Comparison of ENCODE assay signal across 9 mouse cellular contexts in genomic region chr3:88366830-88367428, GRCm38 (mm10). TPM values are rescaled to one million over a fixed set of nuclear protein-coding genes. Genes with fewer than 3 reads are reported as not detected.
DNase-seq lines count a peak whose midpoint lies in the region; ATAC-seq lines count a peak whose summit lies in the region.
"Not testable (repeated sequence)": the region's sequence is repeated elsewhere in the genome, so short reads cannot be mapped to it uniquely, and the experiment has no call there.
"Had no signal": no experiment of that assay in that cellular context is flagged by ENCODE, and none has a peak within 500 bp of the region (broad histone marks: within the 10 kb centered on the region; RNA-seq: fewer than 3 reads in every experiment).

No protein-coding gene starts in this region.

- not testable (repeated sequence) for H3K4me1 ChIP-seq in forebrain, embryonic 16.5 days (replicated peaks; ENCODE audit: control insufficient read depth, insufficient read depth, low read length); hindbrain, embryonic 11.5 days (replicated peaks; ENCODE audit: control insufficient read depth, insufficient read depth, low read length); midbrain, embryonic 11.5 days (ENCODE audit: control insufficient read depth, insufficient read depth, low read length)
- peaks cover 51% of the 10 kb centered on the region for H3K4me1 ChIP-seq in liver, embryonic 12.5 days

- ATAC-seq in forebrain, embryonic 16.5 days = peak; percentile 93
- ATAC-seq in hindbrain, embryonic 11.5 days (ENCODE audit: low FRiP score) = peak; percentile 79
- peak; percentile 36; the same call in 1 of the 2 replicates for ATAC-seq in liver, embryonic 12.5 days
- ATAC-seq in midbrain, embryonic 11.5 days (ENCODE audit: low FRiP score) = peak; percentile 76

- WGBS in forebrain, embryonic 16.5 days = 4% methylated on average over 18 of the region's 22 CpGs
- under 1% methylated on average over 14 of the region's 22 CpGs for WGBS in hindbrain, embryonic 11.5 days
- WGBS in liver, embryonic 12.5 days (ENCODE audit: insufficient replicate concordance) = 9% methylated on average over 20 of the region's 22 CpGs
- WGBS in midbrain, embryonic 11.5 days = 5% methylated on average over 18 of the region's 22 CpGs

- H3K9me3 ChIP-seq in forebrain, embryonic 16.5 days (ENCODE audit: control insufficient read depth, low read length); hindbrain, embryonic 11.5 days (ENCODE audit: control insufficient read depth, low read length); liver, embryonic 12.5 days (replicated peaks); midbrain, embryonic 11.5 days (ENCODE audit: control insufficient read depth, low read length): not testable (repeated sequence)

- 0 out of 2 replicates have a peak overlapping the region, but pooled peaks have one; percentile 34 for H3K27ac ChIP-seq in forebrain, embryonic 16.5 days (ENCODE audit: low read length)
- not testable (repeated sequence) for H3K27ac ChIP-seq in hindbrain, embryonic 11.5 days (ENCODE audit: low read depth, low read length); liver, embryonic 12.5 days; midbrain, embryonic 11.5 days (ENCODE audit: low read depth, low read length)

- not testable (repeated sequence) for H3K27me3 ChIP-seq in forebrain, embryonic 16.5 days (replicated peaks; ENCODE audit: control insufficient read depth, insufficient read depth, low read length); hindbrain, embryonic 11.5 days (ENCODE audit: control insufficient read depth, insufficient read depth, low read length)
- H3K27me3 ChIP-seq in liver, embryonic 12.5 days (replicated peaks) = peaks cover 31% of the 10 kb centered on the region
- peaks cover 14% of the 10 kb centered on the region for H3K27me3 ChIP-seq in midbrain, embryonic 11.5 days (ENCODE audit: control insufficient read depth, insufficient read depth, low read length)

- H3K36me3 ChIP-seq in forebrain, embryonic 16.5 days (ENCODE audit: control insufficient read depth, insufficient read depth); hindbrain, embryonic 11.5 days (ENCODE audit: control insufficient read depth, insufficient read depth, low read length); liver, embryonic 12.5 days; midbrain, embryonic 11.5 days (ENCODE audit: control insufficient read depth, insufficient read depth, low read length): not testable (repeated sequence)

- H3K9ac ChIP-seq in forebrain, embryonic 16.5 days (replicated peaks; ENCODE audit: low read depth, low read length) = 0 out of 2 replicates have a peak overlapping the region, but pooled peaks have one; percentile 5
- not testable (repeated sequence) for H3K9ac ChIP-seq in hindbrain, embryonic 11.5 days (ENCODE audit: low read depth, low read length); liver, embryonic 12.5 days
- H3K9ac ChIP-seq in midbrain, embryonic 11.5 days (ENCODE audit: low read length) = peak overlapping the region; percentile 38; the same call in 1 of the 2 replicates

- DNase-seq in brain, adult 2 months (ENCODE audit: low read depth, low spot score) = peak; percentile 46
- DNase-seq in hindbrain, embryonic 11.5 days (ENCODE audit: low spot score) = peak; percentile 58
- peak; percentile 37 to 64 for DNase-seq in kidney, postnatal 25 days
- not testable (repeated sequence) for DNase-seq in midbrain, embryonic 11.5 days (ENCODE audit: low spot score, missing footprints)
- DNase-seq in right cerebral cortex, postnatal 14 days = peak; percentile 53
- DNase-seq in thymus, postnatal 25 days = peak; percentile 84

- peak overlapping the region; percentile 28 for H3K4me2 ChIP-seq in forebrain, embryonic 16.5 days (ENCODE audit: low read length)
- peak overlapping the region; percentile 26; the same call in 1 of the 2 replicates for H3K4me2 ChIP-seq in hindbrain, embryonic 11.5 days (replicated peaks; ENCODE audit: low read depth, low read length)
- peak overlapping the region; percentile 64 for H3K4me2 ChIP-seq in liver, embryonic 12.5 days
- peak overlapping the region; percentile 28; the same call in 1 of the 2 replicates for H3K4me2 ChIP-seq in midbrain, embryonic 11.5 days

- peak overlapping the region; percentile 25 for H3K4me3 ChIP-seq in forebrain, embryonic 16.5 days (replicated peaks; ENCODE audit: low read length)
- H3K4me3 ChIP-seq in hindbrain, embryonic 11.5 days (ENCODE audit: low read depth, low read length); midbrain, embryonic 11.5 days (ENCODE audit: low read depth, low read length): not testable (repeated sequence)
- peak overlapping the region; percentile 28 for H3K4me3 ChIP-seq in liver, embryonic 12.5 days

RNA-seq across cellular contexts. Expression of gene Paqr6, which starts 2.5 kb away (rescaled TPM):
- 1.1 and 2.3 TPM in 2 replicates for polyA plus RNA-seq in forebrain, embryonic 16.5 days (2015; fragmentation: Nextera tagmentation; extraction: Ambion mirVana)
- 1.3 and 1.6 TPM in 2 replicates for polyA plus RNA-seq in hindbrain, embryonic 11.5 days (2014; fragmentation: Nextera tagmentation; extraction: Ambion mirVana)
- polyA plus RNA-seq in liver, embryonic 12.5 days (2016; fragmentation: Nextera tagmentation; extraction: Ambion mirVana) = 9.2 and 10.0 TPM in 2 replicates
- 0.15 and 0.29 TPM in 2 replicates for polyA plus RNA-seq in midbrain, embryonic 11.5 days (2014; fragmentation: Nextera tagmentation; extraction: Ambion mirVana)
- polyA plus RNA-seq: macrophage had no signal

RNA-seq across cellular contexts. Expression of gene Bglap3, which starts 5.6 kb away (rescaled TPM):
- polyA plus RNA-seq in forebrain, embryonic 16.5 days (2015; fragmentation: Nextera tagmentation; extraction: Ambion mirVana) = not detected in 2 replicates
- 0.26 TPM in 1 of 2 replicates, not detected in the other for polyA plus RNA-seq in hindbrain, embryonic 11.5 days (2014; fragmentation: Nextera tagmentation; extraction: Ambion mirVana)
- polyA plus RNA-seq in liver, embryonic 12.5 days (2016; fragmentation: Nextera tagmentation; extraction: Ambion mirVana) = 0.11 and 0.13 TPM in 2 replicates
- polyA plus RNA-seq in midbrain, embryonic 11.5 days (2014; fragmentation: Nextera tagmentation; extraction: Ambion mirVana) = 0.08 and 0.12 TPM in 2 replicates
- polyA plus RNA-seq: macrophage had no signal

RNA-seq across cellular contexts. Expression of gene Bglap2, which starts 11.6 kb away (rescaled TPM):
- 2.2 TPM in 1 of 2 replicates, not detected in the other for polyA plus RNA-seq in forebrain, embryonic 16.5 days (2015; fragmentation: Nextera tagmentation; extraction: Ambion mirVana)
- polyA plus RNA-seq in hindbrain, embryonic 11.5 days (2014; fragmentation: Nextera tagmentation; extraction: Ambion mirVana) = not detected in 2 replicates
- not detected in 2 replicates for polyA plus RNA-seq in liver, embryonic 12.5 days (2016; fragmentation: Nextera tagmentation; extraction: Ambion mirVana)
- not detected in 2 replicates for polyA plus RNA-seq in midbrain, embryonic 11.5 days (2014; fragmentation: Nextera tagmentation; extraction: Ambion mirVana)
- polyA plus RNA-seq: macrophage had no signal

RNA-seq across cellular contexts. Expression of gene Bglap, which starts 17.3 kb away (rescaled TPM):
- polyA plus RNA-seq in forebrain, embryonic 16.5 days (2015; fragmentation: Nextera tagmentation; extraction: Ambion mirVana) = 1.1 TPM in 1 of 2 replicates, not detected in the other
- polyA plus RNA-seq in hindbrain, embryonic 11.5 days (2014; fragmentation: Nextera tagmentation; extraction: Ambion mirVana) = not detected in 2 replicates
- not detected in 2 replicates for polyA plus RNA-seq in liver, embryonic 12.5 days (2016; fragmentation: Nextera tagmentation; extraction: Ambion mirVana)
- polyA plus RNA-seq in midbrain, embryonic 11.5 days (2014; fragmentation: Nextera tagmentation; extraction: Ambion mirVana) = 0.48 TPM in 1 of 2 replicates, not detected in the other
- polyA plus RNA-seq: macrophage had no signal

RNA-seq across cellular contexts. Expression of gene Smg5, which starts 30.9 kb away (rescaled TPM):
- polyA plus RNA-seq in forebrain, embryonic 16.5 days (2015; fragmentation: Nextera tagmentation; extraction: Ambion mirVana) = 57.5 and 65.9 TPM in 2 replicates
- 42.0 and 44.5 TPM in 2 replicates for polyA plus RNA-seq in hindbrain, embryonic 11.5 days (2014; fragmentation: Nextera tagmentation; extraction: Ambion mirVana)
- 56.1 and 58.8 TPM in 2 replicates for polyA plus RNA-seq in liver, embryonic 12.5 days (2016; fragmentation: Nextera tagmentation; extraction: Ambion mirVana)
- 45.8 and 46.8 TPM in 2 replicates for polyA plus RNA-seq in midbrain, embryonic 11.5 days (2014; fragmentation: Nextera tagmentation; extraction: Ambion mirVana)

Comparison
In these comparisons a context has a peak if more than half of its experiments do, and no peak if none do; other contexts are left out.
1. ATAC-seq: peak in every context shown above with its lines; median percentile 93 in forebrain, embryonic 16.5 days; 79 in hindbrain, embryonic 11.5 days; 76 in midbrain, embryonic 11.5 days; 36 in liver, embryonic 12.5 days.